Mouse (Mus musculus) urinary bladder, adult 2 months (tissue): ENCODE results near the gene Msh5. TPM values are rescaled to one million over a fixed set of nuclear protein-coding genes. Genes with fewer than 3 reads are reported as not detected.
A peak's percentile ranks its signal among the peaks of the same experiment; 100 is the strongest.

Source experiments
- DNase-seq: peaks from one replicate; pipeline ENCODE4 v3.0.0; 2022; ENCODE audit warnings: low spot score
- polyA plus RNA-seq: library from polyadenylated mRNA; depleted of rRNA; stranded (reverse); fragments of >200 nt; gene quantifications from 2 replicates; pipeline ENCODE4 v1.2.3, GENCODE M21; 2012

The Msh5 gene
- polyA plus RNA-seq, 1 experiment = 1.4 TPM

DNA sequence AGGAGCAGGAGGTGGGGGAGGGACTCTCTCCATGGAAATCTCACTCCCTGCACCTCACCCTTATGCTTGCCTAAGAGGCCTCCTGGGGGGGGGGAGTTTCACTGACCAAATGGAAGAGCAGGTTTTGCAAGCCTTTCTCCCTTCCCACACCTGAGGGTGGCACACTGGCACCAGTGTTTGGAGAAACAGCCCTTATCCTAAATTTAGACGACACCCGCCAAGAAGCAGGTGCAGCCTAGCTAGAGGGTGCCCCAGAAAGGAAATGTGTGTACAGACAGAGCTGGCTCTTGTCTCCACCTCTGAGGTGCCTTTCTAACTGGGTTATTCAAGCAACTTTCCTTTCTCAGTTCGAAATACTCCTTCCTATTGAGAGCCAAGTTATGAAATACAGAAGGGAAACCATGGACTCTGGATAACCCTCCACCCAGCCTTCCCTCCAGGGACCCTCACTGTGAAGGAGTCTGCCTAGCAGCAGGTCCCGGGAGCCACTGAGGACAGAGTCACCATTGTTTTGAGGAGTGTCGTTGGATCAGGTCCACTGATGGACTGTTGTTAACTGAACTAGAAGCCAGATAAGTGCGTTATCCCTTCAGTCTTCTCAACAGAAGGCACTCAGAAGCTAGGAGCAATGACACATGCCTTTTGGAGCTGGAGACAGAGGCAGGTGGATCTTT is 24.1 kb upstream of the Msh5 start:
- no peak for DNase-seq

DNA sequence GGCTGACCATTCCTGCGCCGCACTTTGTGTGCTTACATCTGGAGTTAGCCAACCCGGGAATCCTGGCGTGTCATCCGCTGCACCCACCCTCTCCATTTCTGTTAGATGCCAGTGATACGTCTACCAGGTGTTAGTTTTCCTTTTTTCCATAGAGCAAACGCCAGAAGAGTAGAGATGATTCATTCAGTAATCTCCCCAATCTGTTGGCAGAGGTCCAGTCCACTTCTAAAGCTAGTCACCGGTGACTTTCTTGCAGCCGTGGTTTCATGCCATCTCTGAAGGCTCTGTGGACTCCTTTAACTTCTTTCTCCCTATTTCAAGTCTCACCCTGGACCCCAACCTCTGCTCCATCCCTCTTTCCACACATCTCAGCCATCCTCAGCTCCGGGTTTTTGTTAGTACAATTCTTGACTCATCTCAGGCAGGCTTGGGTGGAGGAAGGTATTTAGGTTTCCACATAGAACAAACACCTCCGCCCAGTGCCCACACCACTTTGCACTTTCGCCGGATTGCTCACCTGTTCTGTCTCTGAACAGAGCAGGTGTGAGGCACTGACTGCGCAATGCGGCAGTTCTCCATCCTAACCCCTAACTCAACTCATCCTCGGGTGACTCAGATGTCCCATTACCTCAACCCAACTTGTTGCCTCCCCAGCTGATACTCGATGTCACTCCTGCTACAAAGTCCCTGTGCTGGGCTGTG is 21.8 kb upstream of the Msh5 start:
- DNase-seq = no peak

DNA sequence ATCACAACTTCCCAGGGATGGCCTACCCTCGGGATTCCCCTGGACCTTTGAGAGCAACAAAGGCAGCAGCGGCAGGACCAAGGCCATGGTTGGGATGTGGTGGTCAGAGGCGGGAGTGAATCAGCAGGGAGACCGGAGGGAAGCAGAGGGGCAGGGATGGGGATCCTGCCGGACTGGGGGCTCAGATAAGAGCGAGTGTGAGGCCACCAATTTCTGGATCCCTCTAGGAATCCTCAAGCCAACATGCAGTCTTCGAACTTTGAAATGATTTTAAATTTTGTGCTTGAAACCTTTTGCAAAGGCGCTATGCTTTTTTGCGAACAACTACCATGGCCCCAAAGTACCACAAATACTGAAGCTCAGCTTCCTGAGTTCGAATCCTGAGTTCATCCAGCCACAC is 19.5 kb upstream of the Msh5 start, which contains the start of gene Mpig6b:
Gene Mpig6b (minus strand): TSS at position 101 of the 400 bp plus-strand sequence.
- DNase-seq = no peak

DNA sequence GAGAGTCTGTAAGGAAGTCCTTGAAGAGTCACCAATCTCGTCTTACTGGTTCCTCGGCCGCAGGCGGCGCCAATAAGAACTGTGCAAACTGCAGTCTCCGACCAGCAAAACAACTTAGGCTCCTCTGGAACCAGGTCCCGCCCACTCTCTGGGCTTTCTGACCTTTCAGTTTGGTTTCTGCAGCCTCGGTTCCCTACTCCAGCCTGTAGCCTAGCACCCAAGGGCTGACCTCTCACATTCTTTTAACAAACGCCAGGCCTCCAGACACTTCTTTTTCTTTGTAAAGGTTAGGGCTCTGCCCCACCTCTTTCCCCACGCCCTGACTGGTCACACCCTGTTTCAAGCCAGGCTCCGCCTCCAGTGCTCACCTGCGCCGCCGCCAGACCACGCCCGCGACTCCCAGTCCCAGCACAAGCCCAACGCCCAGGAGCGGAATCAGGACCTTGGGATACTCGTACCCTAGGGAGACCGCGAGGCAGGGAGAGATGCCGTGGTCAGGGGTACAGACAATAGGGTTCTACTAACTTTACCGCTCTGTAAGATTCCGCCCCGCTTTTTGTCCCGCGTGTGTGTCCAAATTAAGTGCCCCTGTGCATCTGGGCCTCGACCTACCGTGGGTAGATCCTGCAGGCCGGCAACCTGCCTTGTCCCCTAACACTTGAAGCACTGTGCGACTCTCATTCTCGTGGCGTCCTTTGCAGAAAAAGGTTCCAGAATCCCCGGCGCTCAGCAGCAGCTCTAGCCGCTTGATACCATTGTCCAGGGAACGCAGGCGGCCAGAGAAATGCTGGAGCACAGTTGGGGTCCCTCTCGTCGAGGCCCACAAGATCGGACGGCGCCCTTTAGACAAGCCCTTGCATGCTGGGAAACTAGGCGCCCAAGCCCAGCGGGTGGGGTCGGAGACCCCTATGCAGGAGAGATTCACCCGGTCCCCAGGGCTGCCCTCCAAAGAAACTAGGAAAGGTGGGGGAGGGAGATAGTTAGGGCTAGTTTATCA is 18.7 kb upstream of the Msh5 start, which contains the start of gene Ly6g6c:
Gene Ly6g6c (plus strand): TSS at position 438 of the 997 bp plus-strand sequence.
- DNase-seq = no peak

DNA sequence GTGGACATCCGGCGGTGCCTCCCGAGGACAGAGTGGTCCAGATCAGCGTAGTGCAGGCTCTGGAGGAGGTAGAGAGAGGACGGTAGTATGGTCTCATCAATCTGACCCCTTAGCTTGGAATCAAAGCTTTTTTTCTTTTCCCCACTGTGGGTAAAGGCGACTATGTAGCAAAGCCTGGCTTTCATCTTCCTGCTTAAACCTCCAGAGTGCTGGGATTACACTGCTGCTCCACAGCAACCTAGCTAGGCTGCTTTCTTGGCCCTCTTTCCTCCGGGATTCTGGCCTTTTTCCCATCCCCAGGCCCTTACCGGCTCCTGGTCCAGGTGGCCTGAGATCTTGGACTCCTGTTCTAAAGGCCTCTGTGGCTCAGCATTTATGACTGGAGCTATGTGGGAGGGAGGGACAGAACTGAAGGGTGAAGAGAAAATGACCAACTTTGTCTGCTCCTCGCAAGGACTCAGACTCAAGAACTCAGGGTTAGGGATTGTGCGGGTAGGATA is 17.9 kb upstream of the Msh5 start:
- no peak for DNase-seq

DNA sequence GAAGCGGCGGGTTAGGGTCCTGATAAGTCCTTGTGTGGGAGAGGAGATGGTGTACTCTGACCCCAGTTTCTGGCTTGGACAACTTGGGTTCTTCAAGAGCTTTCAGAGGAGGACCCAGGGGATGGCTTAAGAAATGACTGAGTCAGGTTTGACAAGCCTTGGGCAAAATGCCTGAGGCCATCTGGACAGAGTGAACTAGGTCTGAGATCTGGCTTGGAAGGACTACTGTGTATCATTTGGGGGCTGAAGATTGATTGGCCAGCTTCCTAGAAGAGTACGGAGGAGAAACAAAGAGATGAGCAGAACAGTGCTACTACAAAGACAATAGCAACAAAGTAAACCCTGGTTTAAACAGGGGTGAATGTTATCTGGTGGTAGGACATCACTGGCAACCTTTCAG is 16.9 kb upstream of the Msh5 start:
- no peak for DNase-seq

DNA sequence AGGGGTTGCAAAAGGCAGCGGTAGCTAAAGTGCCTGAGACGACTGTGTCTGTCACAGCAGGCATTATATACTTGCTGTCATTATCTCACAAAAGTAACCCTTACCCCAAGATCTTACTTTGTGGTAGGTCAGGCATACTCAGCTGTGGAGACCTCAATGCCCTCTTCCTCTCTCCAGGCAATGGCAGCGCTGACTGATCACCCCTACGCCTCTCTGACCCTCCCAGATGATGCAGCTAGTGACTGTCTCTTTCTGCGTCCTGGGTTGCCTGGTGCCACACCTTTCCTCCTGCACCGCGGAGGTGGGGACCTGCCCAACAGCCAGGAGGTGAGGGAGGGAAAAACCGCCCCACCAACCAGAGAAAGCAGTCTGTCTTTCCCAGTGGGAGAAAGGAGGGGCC is 14.8 kb upstream of the Msh5 start:
- no peak for DNase-seq

DNA sequence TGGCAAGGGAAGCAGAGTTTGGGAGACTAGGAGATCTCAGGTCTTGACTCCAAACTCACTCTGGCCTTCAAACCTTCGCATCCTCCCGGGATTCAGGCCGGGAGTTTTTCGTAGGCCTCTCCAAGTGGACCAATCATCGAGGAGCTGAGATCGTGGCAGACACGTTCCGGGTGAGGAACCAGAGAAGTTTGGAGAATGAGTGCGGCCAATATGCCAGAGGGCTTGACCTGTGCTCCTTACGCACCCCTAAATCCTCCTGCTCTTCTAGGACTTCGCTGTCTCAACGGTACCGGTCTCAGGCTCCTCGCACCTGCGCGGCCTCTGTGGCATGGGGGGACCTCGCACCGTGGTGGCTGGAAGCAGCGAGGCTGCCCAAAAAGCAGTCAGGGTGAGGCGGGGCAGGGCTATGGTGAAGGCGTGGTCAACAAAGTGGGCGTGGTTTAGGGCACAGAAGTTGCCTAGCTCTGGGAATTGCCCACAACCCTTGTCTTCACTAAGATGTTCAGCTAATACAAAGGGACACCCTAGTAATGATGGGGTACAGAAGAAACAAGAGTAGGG is 14.3 kb upstream of the Msh5 start:
- DNase-seq = no peak

DNA sequence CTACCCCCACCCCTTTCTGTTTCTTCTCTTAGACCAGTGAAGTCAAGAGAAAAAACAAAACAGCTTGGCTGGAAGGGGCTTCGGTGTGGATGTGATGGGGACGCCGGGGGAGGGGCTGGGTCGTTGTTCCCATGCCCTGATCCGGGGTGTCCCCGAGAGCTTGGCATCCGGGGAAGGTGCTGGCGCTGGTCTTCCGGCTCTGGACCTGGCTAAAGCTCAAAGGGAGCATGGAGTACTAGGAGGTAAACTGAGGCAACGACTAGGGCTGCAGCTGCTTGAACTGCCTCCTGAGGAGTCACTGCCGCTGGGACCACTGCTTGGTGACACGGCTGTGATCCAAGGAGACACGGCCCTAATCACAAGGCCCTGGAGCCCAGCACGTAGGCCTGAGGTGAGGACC is 13.5 kb upstream of the Msh5 start:
- DNase-seq = no peak

DNA sequence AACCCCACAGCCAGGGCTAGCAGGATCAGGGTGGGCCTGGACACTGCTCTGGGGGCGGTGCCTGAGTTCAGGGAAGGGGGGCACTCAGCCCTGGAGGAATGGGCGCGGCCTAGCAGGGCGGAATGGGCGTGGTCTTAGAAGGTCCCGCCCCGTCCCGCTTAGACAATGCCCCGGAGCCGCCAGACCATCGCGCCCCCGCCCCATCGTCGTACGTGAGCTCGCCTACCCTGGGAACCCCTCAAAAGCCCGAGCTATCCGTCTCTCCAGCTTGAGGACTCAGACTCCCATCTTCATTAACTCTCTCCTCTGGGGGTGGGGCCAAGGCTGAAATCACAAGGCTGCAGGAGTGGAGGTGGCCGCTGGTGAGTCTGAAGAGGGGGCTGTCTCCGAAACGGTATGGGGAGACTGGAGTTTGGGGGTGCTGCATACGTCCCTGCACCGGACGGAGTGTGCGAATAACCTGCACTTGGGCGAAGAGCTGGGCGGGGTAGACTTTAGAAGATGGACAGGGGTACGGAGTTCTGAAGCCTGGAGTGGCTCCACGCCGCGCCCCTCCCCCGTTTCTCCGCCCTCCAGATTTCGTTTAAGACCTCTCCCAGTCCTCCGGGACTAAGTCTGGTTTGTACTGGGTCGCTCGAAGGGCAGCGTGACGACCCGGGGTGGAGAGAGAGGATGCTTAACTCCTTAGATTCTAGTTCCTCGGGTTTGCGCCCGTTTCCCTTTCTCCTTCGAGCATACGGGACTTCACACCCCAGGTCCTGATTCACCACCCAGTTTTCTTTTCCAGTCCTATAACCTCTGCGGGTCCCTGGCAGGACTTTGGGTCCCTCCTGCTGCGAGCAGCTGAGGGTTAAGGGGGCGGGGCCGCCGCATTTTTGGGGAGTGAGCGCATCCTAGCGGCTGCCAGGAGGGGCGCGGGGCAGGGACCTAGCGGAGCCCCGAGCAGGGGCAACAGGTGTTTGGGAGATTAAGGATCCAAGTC is 12.7 kb upstream of the Msh5 start, which contains the start of gene Ddah2:
Gene Ddah2 (plus strand): TSS at position 125 of the 982 bp plus-strand sequence.
- peak; percentile 67 for DNase-seq

DNA sequence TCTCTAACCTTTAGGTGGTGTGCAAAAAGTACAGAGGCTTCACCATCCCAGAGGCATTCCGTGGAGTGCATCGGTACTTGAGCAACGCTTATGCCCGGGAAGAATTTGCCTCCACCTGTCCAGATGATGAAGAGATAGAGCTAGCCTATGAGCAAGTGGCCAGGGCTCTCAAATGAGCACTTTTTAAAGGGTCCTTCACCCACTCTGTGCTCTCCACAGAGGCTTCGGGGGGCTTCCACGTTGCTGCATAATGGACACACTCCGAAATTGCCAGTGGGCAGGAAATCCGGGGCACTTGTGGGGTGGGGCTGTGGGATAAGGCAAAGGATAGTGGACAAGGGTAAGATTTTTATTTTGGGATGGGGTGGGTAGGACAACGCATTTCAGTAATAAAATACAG is 11.8 kb upstream of the Msh5 start:
- no peak for DNase-seq

DNA sequence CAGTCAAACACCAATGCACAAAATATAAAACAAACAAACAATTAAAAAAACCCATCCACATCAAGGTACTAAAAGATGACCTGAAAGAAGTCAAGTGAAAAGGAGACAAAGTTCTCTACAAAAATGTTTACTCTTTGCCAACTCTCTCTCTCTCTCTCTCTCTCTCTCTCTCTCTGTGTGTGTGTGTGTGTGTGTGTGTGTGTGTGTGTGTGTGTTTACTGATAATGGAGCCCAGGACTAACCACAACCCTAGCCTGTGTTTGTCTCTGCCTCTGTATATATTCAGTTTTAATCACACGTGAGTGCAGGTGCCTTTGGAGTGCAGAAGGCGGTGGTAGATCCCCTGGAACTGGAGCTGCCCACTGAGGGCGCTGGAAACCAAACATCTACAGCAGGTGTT is 10.5 kb upstream of the Msh5 start:
- DNase-seq = no peak

DNA sequence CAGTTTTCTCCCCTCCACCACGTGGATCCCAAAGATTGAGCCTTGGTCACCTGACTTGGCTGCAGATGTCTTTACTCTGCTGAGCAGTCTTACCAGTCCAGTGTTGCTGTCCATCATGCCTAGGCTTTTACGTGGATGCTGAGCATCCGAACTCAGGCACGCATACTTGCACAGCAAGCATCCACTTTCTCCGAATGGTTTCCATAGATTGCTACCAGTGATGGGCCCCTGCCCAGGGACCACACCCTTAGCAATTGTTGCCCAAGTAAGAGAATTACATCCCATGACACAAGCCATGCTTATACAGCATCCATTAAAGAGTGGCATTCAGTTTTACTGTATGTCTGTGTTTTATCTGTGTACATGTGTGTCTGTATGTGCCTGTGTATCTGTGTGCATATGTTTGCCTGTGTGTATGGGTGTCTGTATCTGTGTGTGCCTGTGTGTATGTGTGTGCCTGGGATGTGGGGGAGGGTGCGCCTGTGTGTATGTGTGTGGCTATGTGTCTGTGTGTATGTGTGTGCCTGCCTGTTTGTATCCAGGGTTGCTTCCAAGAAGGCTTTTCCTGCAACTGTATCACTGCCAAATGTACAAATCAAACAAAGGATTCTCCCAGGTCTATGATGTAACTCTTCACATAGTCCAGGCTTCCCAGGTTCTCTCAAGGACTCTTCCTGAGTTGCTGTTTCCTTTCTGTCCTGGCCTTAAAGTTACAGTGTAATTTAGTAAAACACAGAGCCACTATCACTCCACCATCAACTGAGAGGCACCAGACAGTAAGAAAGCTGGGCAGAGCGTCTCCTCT is 9.3 kb upstream of the Msh5 start:
- DNase-seq = no peak

DNA sequence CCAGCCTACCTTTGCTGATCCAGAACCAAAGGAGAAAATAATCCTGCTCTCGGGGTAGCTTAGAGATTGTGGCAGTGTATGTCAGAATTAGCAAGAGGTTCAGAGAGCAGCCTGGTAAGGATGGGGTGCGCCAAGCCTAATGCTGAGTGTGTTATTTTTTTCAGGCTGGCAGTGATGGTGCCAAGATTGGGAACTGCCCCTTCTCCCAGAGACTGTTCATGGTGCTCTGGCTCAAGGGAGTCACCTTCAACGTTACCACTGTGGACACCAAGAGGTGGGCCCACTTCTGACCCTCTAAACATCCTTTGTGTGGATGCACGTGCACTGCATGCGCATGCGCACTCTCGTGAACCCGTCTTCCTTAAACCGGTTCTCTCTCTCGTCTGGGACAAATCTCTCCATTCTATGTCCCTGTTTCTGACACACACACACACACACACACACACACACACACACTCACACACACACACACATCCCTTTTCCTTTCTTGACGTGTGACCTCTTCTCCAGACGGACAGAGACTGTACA is 5.8 kb upstream of the Msh5 start:
- DNase-seq = no peak

DNA sequence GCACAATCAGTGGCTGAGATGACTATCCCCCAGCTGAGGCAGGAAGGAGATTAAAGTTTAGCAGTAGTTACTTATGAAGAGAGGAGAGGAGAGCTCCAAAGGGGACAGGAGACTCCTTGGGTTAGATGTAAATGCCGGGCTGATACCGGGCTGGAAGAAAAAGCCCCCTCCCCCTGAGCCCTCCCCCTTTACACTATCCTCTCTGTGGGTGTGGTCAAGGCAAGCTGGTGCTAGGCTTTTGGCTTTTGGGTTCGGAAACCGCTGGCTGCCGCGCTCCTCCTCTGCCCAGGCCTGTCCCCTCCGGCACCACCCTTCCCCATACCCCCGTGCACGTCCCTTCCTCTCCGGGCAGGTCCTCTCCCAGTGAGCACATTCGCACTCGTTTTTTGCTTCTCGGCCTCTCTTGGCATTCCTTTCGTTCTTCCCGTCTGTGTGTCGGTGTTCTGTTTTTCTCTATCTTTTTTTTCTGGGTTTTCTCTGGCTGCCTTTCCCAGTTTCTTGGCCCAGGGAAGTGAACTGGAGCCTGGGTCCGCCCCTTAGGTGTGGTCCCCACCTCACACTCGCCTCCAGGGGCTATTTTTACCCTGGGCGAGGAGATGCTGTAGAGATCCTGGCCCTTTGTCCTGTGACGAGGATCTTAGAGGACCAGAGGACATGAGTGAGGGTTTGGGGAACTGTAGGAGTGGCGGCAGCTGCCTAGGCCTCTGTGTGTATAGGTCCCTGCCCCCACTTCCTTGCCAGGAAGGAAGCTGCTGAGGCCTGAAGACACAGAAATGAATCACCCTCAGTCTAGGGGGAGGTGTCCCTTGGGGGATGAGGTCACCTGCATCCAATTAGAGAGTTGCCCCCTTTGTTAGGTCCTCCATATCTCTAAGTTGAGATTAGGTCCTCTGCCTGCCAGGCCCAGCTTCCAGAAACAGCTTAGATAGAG is 4.9 kb upstream of the Msh5 start:
- no peak for DNase-seq

DNA sequence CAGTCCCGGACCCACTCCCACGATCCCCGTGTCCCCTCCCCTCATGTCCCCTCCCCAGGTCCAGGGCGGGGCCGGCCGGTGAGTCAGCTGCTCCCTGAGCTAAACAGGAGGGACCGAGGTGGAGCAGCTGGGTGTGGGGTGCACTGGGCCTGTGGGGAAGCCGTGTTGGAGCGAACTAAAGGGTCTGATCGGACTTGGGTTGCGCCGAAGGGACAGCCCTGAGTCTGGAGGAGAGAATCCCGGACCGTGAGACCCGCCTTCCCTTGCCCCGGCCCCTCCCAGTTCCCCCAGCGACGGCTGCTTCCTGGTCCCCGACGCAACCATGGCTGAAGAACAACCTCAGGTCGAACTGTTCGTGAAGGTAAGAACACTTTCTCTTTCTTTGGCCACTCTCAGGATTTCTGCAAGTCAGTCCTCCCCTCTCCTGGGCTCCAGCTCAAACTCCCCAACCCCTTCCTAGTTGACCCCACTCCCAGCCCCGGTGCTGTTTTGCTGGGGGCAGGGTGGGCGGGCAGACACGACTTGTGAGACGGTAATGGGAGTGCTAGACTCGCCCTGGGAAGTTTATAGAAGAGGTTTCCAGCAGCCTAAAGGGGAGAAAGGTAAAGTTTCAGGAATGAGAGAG is 3.7 kb upstream of the Msh5 start:
- peak; percentile 63 for DNase-seq

DNA sequence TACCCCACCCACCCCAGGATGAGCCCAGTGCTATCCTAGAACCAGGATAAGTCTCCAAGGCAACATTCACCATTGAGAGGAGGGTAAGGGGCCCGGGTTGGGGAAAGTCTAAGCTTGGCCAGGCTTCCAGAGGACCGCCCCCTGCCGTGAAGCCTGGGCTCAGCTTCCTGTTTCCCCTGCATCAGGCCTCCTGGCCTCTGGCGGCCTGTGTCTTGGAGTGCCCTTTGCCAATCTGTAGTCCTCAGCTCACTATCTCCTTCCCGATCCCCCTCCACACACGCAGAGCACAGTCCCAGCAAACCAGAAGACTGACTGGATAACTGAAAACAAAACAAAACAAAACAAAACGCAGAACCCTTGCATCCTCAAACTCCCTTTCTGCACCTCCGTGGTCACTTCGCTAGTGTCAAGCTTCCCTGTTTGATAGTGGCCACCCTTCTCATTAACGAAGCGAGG is 3.0 kb upstream of the Msh5 start, which contains the start of gene Clic1:
Gene Clic1 (plus strand): TSS at position 406 of the 456 bp plus-strand sequence.
- no peak for DNase-seq
